Mouse (Mus musculus) hindbrain, embryonic 11.5 days (tissue): ENCODE data around the gene Irak4. TPM values are rescaled to one million over a fixed set of nuclear protein-coding genes. Genes with fewer than 3 reads are reported as not detected.

Source experiments
- ATAC-seq: fragments of 200-750 bp; cut with Nextera tagmentation; 2 replicates; pipeline ENCODE4 v1.8.0; 2017; ENCODE audit warnings: mild to moderate bottlenecking, moderate TSS enrichment, moderate library complexity; ENCODE audit not compliant: low FRiP score
- DNase-seq: peaks from one replicate; pipeline ENCODE4 v3.0.0-alpha.2; 2015; ENCODE audit warnings: low spot score
- H3K27ac ChIP-seq: fragments of 300-500 bp; sonication (generic); 2 replicates; pipeline ENCODE4 v1.5.1; 2014; ENCODE audit warnings: mild to moderate bottlenecking, low read depth, low read length
- H3K27me3 ChIP-seq: fragments of 300-500 bp; sonication (generic); 2 replicates; pipeline ENCODE4 v1.6.1; 2014; ENCODE audit warnings: mild to moderate bottlenecking, low read length, moderate library complexity, mixed read lengths; ENCODE audit not compliant: control insufficient read depth, insufficient read depth
- H3K36me3 ChIP-seq: fragments of 300-500 bp; sonication (generic); 2 replicates; pipeline ENCODE4 v1.6.1; 2014; ENCODE audit warnings: mild to moderate bottlenecking, low read length, moderate library complexity, mixed read lengths; ENCODE audit not compliant: control insufficient read depth, insufficient read depth
- H3K4me1 ChIP-seq: fragments of 300-500 bp; sonication (generic); replicated peaks from 2 replicates; pipeline ENCODE4 v1.6.1; 2014; ENCODE audit warnings: low read length, mixed read lengths; ENCODE audit not compliant: control insufficient read depth, insufficient read depth
- H3K4me2 ChIP-seq: fragments of 300-500 bp; sonication (generic); replicated peaks from 2 replicates; pipeline ENCODE4 v1.6.1; 2014; ENCODE audit warnings: mild to moderate bottlenecking, low read depth, low read length
- H3K4me3 ChIP-seq: fragments of 300-500 bp; sonication (generic); 2 replicates; pipeline ENCODE4 v1.5.1; 2014; ENCODE audit warnings: low read depth, low read length
- H3K9ac ChIP-seq: fragments of 300-500 bp; sonication (generic); 2 replicates; pipeline ENCODE4 v1.6.1; 2014; ENCODE audit warnings: low read depth, low read length
- H3K9me3 ChIP-seq: fragments of 300-500 bp; sonication (generic); 2 replicates; pipeline ENCODE4 v1.6.1; 2016; ENCODE audit warnings: low read length; ENCODE audit not compliant: control insufficient read depth
- WGBS: fragments of 180-500 bp; shearing (Covaris S2); extraction: QIAGEN DNeasy Blood & Tissue Kit; methylation state at CpG from one replicate; pipeline ENCODE4 v1.1.7; 2014; 5-methylcytosine and 5-hydroxymethylcytosine counted together
- polyA plus RNA-seq: library from polyadenylated mRNA; unstranded; fragments of >200 nt; fragmentation: Nextera tagmentation; extraction: Ambion mirVana; gene quantifications from 2 replicates; pipeline ENCODE4 v1.2.1, GENCODE M21; 2014

Gene Irak4
- polyA plus RNA-seq, 1 experiment from 2014 or later, result 3.0 TPM

DNA sequence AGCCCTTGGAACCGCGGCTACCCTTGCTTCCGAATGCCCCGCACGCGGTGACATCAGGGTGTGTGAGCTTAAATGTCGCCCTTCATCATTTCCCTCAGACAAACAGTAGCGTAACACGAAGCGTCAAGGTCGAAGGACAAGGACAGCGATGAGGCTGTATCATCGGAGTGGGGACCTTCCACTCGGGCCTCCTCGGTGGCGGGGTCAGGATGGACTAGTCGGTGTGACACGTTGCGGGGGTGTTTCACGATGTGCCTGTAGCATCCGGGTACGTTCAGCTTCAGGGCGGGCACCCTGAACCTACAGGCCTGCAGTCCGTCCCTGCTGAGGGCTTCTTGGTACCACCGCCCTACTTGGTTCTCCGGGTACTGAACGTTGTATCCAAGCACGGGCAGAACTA is 20.2 kb upstream of the Irak4 start:
- WGBS, result 89% methylated on average over 28 of the region's 28 CpGs
- ATAC-seq, result no peak
- no peaks in the 10 kb centered on the region for H3K36me3 ChIP-seq

DNA sequence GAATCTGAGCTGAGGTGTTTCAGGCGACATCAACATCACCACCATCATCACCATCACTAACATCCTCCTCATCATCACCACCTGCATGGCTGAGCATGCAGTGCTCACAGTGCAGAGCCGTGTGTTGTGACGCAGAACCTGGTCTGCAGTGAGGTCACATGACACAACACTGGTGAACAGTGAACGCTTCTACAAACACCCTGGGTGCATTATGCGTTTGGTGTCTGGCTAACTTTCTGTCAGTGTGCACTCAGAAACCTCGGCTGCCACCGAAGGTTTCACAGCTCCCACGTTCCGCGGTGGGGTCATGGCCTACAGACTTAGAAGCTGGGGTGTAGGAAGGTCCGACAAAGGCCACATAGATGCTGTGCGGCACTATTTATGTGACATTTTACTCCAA is 18.5 kb upstream of the Irak4 start:
- no peak for DNase-seq
- WGBS, result 88% methylated on average over 12 of the region's 12 CpGs

More for the DNA sequence above, 20.2 kb upstream of the Irak4 start:
- Histone ChIP-seq H3K27me3 (no peaks in the 10 kb centered on the region), H3K9ac (no peak overlapping the region), H3K4me1 (no peaks in the 10 kb centered on the region), H3K4me3 (no peak overlapping the region), H3K4me2 (no peak overlapping the region), H3K27ac (no peak overlapping the region), H3K9me3 (no peaks in the 10 kb centered on the region)
- DNase-seq, result no peak

DNA sequence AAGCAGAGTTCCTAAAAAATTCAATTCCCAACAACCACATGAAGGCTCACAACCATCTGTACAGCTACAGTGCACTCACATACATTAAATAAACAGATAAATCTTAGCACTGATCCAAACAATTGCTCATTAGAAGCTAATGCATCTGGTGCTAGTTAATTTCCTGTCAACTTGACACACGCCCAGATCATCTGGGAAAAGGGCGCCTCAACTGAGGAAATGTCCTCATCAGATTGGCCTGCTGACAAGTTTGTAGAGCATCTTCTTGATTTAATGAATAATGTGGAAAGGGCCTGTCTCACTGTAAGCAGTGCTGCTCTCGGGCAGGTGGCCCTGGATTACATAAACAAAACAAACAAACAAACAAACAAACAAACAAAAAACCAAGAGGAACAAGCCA is 12.9 kb upstream of the Irak4 start:
- no peaks in the 10 kb centered on the region for H3K27me3 ChIP-seq
- no peak overlapping the region for H3K27ac ChIP-seq
- no peaks in the 10 kb centered on the region for H3K36me3 ChIP-seq
- DNase-seq (no peak), ATAC-seq (no peak)
- H3K4me2 ChIP-seq, result no peak overlapping the region
- no peak overlapping the region for H3K4me3 ChIP-seq
- no peaks in the 10 kb centered on the region for H3K4me1 ChIP-seq
- H3K9me3 ChIP-seq, result no peaks in the 10 kb centered on the region
- H3K9ac ChIP-seq, result no peak overlapping the region
- 88% methylated on average over 3 of the region's 3 CpGs for WGBS

More for the DNA sequence above, 18.5 kb upstream of the Irak4 start:
- Histone ChIP-seq H3K9me3 (no peaks in the 10 kb centered on the region), H3K27me3 (no peaks in the 10 kb centered on the region), H3K36me3 (no peaks in the 10 kb centered on the region), H3K4me1 (no peaks in the 10 kb centered on the region), H3K27ac (no peak overlapping the region), H3K4me3 (no peak overlapping the region), H3K9ac (no peak overlapping the region), H3K4me2 (no peak overlapping the region)
- ATAC-seq, result no peak

DNA sequence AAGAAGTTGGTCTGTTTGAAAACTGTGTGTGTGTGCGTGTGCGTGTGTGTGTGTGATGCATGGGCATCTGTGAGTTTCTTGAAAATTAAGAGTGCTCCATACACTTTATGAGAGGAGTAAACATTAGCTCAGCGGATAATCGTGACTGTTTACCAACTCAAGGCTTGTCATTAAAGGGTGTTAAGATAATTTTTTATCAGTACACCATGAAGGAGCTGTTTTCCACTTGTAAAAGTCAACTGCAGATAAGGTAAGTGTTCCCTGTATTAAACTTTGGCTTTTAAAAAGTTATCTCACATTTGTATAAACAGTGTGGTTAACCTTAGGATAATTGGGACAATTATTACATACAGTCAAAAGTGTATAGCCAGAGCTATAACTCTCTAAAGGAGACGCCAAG is 11.1 kb upstream of the Irak4 start:
- WGBS, result 94% methylated on average over 5 of the region's 5 CpGs
- ATAC-seq, result no peak

DNA sequence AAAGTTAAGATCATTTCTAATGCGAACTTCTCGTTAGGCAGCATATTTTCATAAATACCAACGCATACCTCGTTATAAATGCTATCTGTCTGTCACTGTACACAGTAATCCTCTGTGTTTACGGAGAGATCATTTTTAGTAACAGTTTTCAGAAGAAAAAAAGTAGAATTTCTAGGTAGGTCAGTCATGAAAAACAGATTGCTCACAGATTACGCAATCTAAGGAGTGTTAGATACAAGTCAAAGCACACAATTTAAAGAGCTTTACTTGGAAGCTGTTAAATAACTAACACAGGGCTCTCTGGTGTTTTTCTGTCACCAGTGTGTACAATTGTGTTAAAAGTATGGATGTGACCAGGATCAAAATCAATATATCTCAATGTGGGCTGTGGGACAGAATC is 10.5 kb upstream of the Irak4 start:
- ATAC-seq (no peak), DNase-seq (no peak)
- H3K4me2 ChIP-seq, result no peak overlapping the region
- H3K9ac ChIP-seq, result no peak overlapping the region
- H3K27ac ChIP-seq, result no peak overlapping the region
- 91% methylated on average over 6 of the region's 6 CpGs for WGBS
- H3K36me3 ChIP-seq, result no peaks in the 10 kb centered on the region
- no peaks in the 10 kb centered on the region for H3K4me1 ChIP-seq
- no peaks in the 10 kb centered on the region for H3K27me3 ChIP-seq
- no peaks in the 10 kb centered on the region for H3K9me3 ChIP-seq
- no peak overlapping the region for H3K4me3 ChIP-seq

More for the DNA sequence above, 11.1 kb upstream of the Irak4 start:
- no peak for DNase-seq
- H3K9ac ChIP-seq, result no peak overlapping the region
- H3K4me2 ChIP-seq, result no peak overlapping the region
- no peak overlapping the region for H3K4me3 ChIP-seq
- no peaks in the 10 kb centered on the region for H3K4me1 ChIP-seq
- no peak overlapping the region for H3K27ac ChIP-seq
- H3K9me3 ChIP-seq, result no peaks in the 10 kb centered on the region
- no peaks in the 10 kb centered on the region for H3K36me3 ChIP-seq
- H3K27me3 ChIP-seq, result no peaks in the 10 kb centered on the region

DNA sequence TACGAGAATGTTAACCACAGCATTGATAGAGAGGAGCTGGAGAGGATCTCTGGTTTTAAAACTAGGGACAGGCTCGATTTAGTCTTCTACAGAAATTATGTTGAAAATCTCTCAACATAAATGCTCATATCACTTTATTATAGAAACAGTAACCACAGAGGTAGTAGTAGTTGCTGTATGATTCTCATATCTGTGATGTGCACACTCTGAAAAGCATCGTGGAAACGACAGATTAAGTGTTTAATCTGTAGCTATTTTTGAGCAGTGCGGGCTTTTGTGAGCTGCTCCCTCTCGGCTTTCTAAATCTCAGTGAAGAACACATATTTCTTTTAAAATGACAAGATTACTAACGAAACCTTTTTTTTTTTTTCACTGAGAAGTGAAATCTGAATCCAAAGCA is 7.9 kb upstream of the Irak4 start:
- Histone ChIP-seq H3K4me1 (no peaks in the 10 kb centered on the region), H3K4me2 (no peak overlapping the region), H3K27me3 (no peaks in the 10 kb centered on the region), H3K27ac (no peak overlapping the region), H3K4me3 (no peak overlapping the region), H3K9ac (no peak overlapping the region), H3K36me3 (no peaks in the 10 kb centered on the region), H3K9me3 (no peaks in the 10 kb centered on the region)
- no peak for ATAC-seq
- no peak for DNase-seq
- WGBS, result 93% methylated on average over 7 of the region's 7 CpGs

DNA sequence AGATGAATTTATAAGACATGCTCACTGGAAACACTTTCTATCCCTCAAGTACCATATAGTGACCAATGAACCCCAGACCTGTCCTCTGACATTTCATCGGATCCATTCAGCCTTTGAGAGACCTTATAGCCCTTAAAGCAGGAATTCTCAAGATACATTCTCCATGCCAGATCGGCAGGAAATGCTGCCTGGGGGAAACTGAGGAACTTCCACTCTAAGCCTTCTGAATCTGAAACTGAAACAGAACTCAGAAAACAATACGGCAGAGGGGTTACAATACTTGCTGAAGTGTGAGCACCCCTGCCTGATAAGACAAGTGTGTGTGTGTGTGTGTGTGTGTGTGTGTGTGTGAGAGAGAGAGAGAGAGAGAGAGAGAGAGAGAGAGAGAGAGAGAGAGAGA is 4.1 kb upstream of the Irak4 start:
- Histone ChIP-seq H3K4me3 (no peak overlapping the region), H3K4me1 (0 out of 2 replicates have a peak, but pooled peaks cover 2% of the 10 kb centered on the region), H3K27me3 (no peaks in the 10 kb centered on the region), H3K4me2 (no peak overlapping the region), H3K27ac (no peak overlapping the region), H3K36me3 (no peaks in the 10 kb centered on the region), H3K9me3 (no peaks in the 10 kb centered on the region), H3K9ac (no peak overlapping the region)
- 93% methylated on average over 3 of the region's 3 CpGs for WGBS
- ATAC-seq, result no peak
- DNase-seq, result no peak

DNA sequence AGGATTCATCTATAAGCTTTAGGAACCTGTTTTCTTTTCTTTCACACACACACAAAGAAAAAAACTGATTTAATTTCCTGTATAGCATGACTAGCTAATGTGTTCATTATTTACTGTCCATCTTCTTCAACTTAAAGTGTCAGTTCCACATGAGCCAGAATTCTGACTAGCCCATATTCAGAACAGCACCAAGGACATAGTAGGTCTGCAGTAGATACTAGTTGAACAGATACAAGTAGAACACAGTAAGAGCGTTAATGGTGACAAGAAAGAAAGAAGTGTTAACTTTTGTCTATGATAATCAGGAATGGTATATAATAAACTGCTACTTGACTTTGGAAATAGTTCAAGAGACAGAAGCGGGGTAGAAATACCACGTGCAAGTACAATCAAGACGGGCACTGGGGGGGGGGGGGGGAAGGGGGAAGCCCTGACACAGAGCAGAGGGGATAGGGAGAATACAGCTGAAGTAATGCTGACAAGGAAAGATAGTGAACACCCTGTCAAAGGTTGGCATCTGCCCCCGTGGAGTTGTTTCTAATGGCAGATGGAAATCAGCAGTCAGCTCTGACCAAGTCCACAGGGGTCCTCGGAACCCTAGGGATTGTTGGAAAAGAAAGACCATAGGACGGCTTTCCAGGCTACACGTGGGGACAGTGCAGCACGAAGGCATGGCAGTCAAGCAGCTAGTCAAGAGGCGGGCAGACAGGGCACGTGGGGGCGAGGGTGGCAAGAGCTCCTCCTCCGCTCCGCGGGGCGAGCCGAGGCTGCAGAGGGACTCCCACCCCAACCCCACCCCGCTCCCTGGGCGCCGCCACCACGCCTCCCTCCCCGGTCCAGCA is 655 bp upstream of the Irak4 start:
- H3K27ac ChIP-seq, result no peak overlapping the region
- 15% methylated on average over 21 of the region's 22 CpGs for WGBS
- peak overlapping the region; percentile 63 for H3K4me2 ChIP-seq
- H3K9ac ChIP-seq, result peak overlapping the region; percentile 58
- no peaks in the 10 kb centered on the region for H3K27me3 ChIP-seq
- ATAC-seq (peak; percentile 91), DNase-seq (no peak)
- 0 out of 2 replicates have a peak, but pooled peaks cover 2% of the 10 kb centered on the region for H3K4me1 ChIP-seq
- no peaks in the 10 kb centered on the region for H3K9me3 ChIP-seq
- H3K36me3 ChIP-seq, result no peaks in the 10 kb centered on the region
- H3K4me3 ChIP-seq, result peak overlapping the region; percentile 62

DNA sequence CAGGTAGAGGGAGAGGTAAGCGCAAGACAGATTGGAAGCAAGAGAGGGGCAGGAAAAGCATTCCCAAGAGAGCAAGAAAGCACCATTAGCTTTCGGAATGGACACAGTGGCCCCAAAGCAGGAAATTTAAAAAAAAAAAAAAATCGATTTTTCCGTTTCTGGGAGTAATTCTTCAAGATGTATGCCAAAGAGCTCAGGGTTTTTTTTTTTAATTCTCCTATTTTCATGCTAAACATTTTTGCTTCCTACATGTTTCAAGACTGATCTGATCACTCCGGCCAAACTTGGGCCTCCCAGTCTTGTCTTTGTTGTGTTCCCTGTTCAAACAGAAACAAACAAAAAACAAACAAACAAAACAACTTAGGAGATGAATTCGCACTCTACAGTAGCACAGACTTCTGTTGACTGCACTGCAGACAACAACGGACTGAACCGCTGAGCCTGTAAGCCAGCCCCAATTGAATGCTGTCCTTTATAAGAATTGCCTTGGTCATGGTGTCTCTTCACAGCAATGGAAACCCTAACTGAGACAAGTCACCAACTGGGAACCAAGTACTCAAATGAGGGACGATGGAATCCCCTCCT is 701 bp downstream of the Irak4 start:
- H3K27me3 ChIP-seq, result no peaks in the 10 kb centered on the region
- H3K9me3 ChIP-seq, result no peaks in the 10 kb centered on the region
- 0 out of 2 replicates have a peak, but pooled peaks cover 2% of the 10 kb centered on the region for H3K4me1 ChIP-seq
- DNase-seq (no peak), ATAC-seq (no peak)
- H3K27ac ChIP-seq, result no peak overlapping the region
- peak overlapping the region; percentile 62 for H3K4me3 ChIP-seq
- H3K4me2 ChIP-seq, result peak overlapping the region; percentile 63
- H3K36me3 ChIP-seq, result no peaks in the 10 kb centered on the region
- WGBS, result 48% methylated on average over 9 of the region's 9 CpGs
- peak overlapping the region; percentile 46 for H3K9ac ChIP-seq
